Mouse (Mus musculus) thymus, postnatal 10 days (tissue): ENCODE results near the gene Gja10.

ENCODE experiments used
- DNase-seq, 2 experiments: peaks; one replicate each; pipeline ENCODE4 v3.0.0; 2021; ENCODE audit warnings: low spot score in 2 of 2

Gene Gja10

GRCm38 (mm10) chr4:32602660-32603059, at the start of gene Gja10:
TSS of gene Gja10 (minus strand) at chr4:32602760.
- no peak for DNase-seq

GRCm38 (mm10) chr4:32651669-32652068, 49.1 kb upstream of the Gja10 start:
- DNase-seq, result no peak

- DNase-seq, result no peak
Observed at GRCm38 (mm10) chr4:32621637-32622036, 19.1 kb upstream of the Gja10 start.

GRCm38 (mm10) chr4:32615034-32615881, 12.7 kb upstream of the Gja10 start, which contains the start of gene Casp8ap2:
TSS of gene Casp8ap2 (plus strand) at chr4:32615451.
- peak; percentile 99 for DNase-seq

GRCm38 (mm10) chr4:32601135-32601534, 1.4 kb downstream of the Gja10 start:
- DNase-seq, result peak; percentile 12 to 70

- DNase-seq, result no peak
Observed at GRCm38 (mm10) chr4:32588237-32588636, 14.3 kb downstream of the Gja10 start.

GRCm38 (mm10) chr4:32587543-32587942, 15.0 kb downstream of the Gja10 start:
- DNase-seq, result no peak

- DNase-seq, result peak; percentile 64 to 84
Observed at GRCm38 (mm10) chr4:32586596-32586995, 16.0 kb downstream of the Gja10 start.

GRCm38 (mm10) chr4:32584181-32584580, 18.4 kb downstream of the Gja10 start:
- no peak for DNase-seq

GRCm38 (mm10) chr4:32579850-32580249, 22.7 kb downstream of the Gja10 start:
- no peak for DNase-seq

- no peak for DNase-seq
Observed at GRCm38 (mm10) chr4:32575165-32575564, 27.4 kb downstream of the Gja10 start.

GRCm38 (mm10) chr4:32574604-32575003, 28.0 kb downstream of the Gja10 start:
- DNase-seq, result no peak

- no peak for DNase-seq
Observed at GRCm38 (mm10) chr4:32573586-32573985, 29.0 kb downstream of the Gja10 start.

- peak in 1 of 2 experiments; percentile 53 for DNase-seq
Observed at GRCm38 (mm10) chr4:32572118-32572517, 30.4 kb downstream of the Gja10 start.

- DNase-seq, result no peak
Observed at GRCm38 (mm10) chr4:32571441-32571840, 31.1 kb downstream of the Gja10 start.

- DNase-seq, result no peak
Observed at GRCm38 (mm10) chr4:32570939-32571317, 31.6 kb downstream of the Gja10 start.

GRCm38 (mm10) chr4:32569995-32570938, 32.3 kb downstream of the Gja10 start:
- DNase-seq, result no peak

GRCm38 (mm10) chr4:32569054-32569453, 33.5 kb downstream of the Gja10 start:
- DNase-seq, result no peak

GRCm38 (mm10) chr4:32564918-32565317, 37.6 kb downstream of the Gja10 start:
- no peak for DNase-seq

GRCm38 (mm10) chr4:32564416-32564815, 38.1 kb downstream of the Gja10 start:
- no peak for DNase-seq

- DNase-seq, result no peak
Observed at GRCm38 (mm10) chr4:32562319-32563115, 40.0 kb downstream of the Gja10 start.
